Mouse (Mus musculus): Measurements from ENCODE around the gene Sorcs3. TPM values are rescaled to one million over a fixed set of nuclear protein-coding genes. Genes with fewer than 3 reads are reported as not detected.

Sorcs3 gene
- polyA plus RNA-seq, 1 experiment from 2014 or later, result 3.7 TPM

- DNase-seq (ENCODE audit: low spot score, missing footprints) (no peak), ATAC-seq (ENCODE audit: low FRiP score) (no peak)
- WGBS, result 88% methylated on average over 5 of the region's 5 CpGs
- Histone ChIP-seq H3K4me2 (no peak overlapping the region), H3K27me3 (ENCODE audit: control insufficient read depth, insufficient read depth, low read length) (no peaks in the 10 kb centered on the region), H3K9ac (ENCODE audit: low read length) (no peak overlapping the region), H3K4me3 (ENCODE audit: low read depth, low read length) (no peak overlapping the region), H3K36me3 (ENCODE audit: control insufficient read depth, insufficient read depth, low read length) (no peaks in the 10 kb centered on the region), H3K4me1 (ENCODE audit: control insufficient read depth, insufficient read depth, low read length) (no peaks in the 10 kb centered on the region; the same call in 1 of the 2 replicates), H3K27ac (ENCODE audit: low read depth, low read length) (no peak overlapping the region), H3K9me3 (ENCODE audit: control insufficient read depth, low read length) (no peaks in the 10 kb centered on the region)
These were observed 132.3 kb downstream of the Sorcs3 start for GRCm38 (mm10) chr19:48338098-48338497.

GRCm38 (mm10) chr19:48342770-48343169 lies 136.9 kb downstream of the Sorcs3 start:
- no peaks in the 10 kb centered on the region for H3K27me3 ChIP-seq (ENCODE audit: control insufficient read depth, insufficient read depth, low read length)
- H3K36me3 ChIP-seq (ENCODE audit: control insufficient read depth, insufficient read depth, low read length), result no peaks in the 10 kb centered on the region
- H3K4me3 ChIP-seq (ENCODE audit: low read depth, low read length), result no peak overlapping the region
- ATAC-seq (ENCODE audit: low FRiP score) (no peak), DNase-seq (ENCODE audit: low spot score, missing footprints) (no peak)
- no peak overlapping the region for H3K27ac ChIP-seq (ENCODE audit: low read depth, low read length)
- H3K4me2 ChIP-seq, result no peak overlapping the region
- H3K4me1 ChIP-seq (ENCODE audit: control insufficient read depth, insufficient read depth, low read length), result peaks cover 4% of the 10 kb centered on the region; the same call in 1 of the 2 replicates
- no peaks in the 10 kb centered on the region for H3K9me3 ChIP-seq (ENCODE audit: control insufficient read depth, low read length)
- 83% methylated on average over 4 of the region's 4 CpGs for WGBS
- no peak overlapping the region for H3K9ac ChIP-seq (ENCODE audit: low read length)

GRCm38 (mm10) chr19:48343442-48343841 lies 137.6 kb downstream of the Sorcs3 start:
- ATAC-seq (ENCODE audit: low FRiP score), result peak; percentile 44; the same call in 1 of the 2 replicates
- H3K9ac ChIP-seq (ENCODE audit: low read length), result no peak overlapping the region
- no peak for DNase-seq (ENCODE audit: low spot score, missing footprints)
- no peaks in the 10 kb centered on the region for H3K9me3 ChIP-seq (ENCODE audit: control insufficient read depth, low read length)
- H3K27me3 ChIP-seq (ENCODE audit: control insufficient read depth, insufficient read depth, low read length), result no peaks in the 10 kb centered on the region
- no peaks in the 10 kb centered on the region for H3K36me3 ChIP-seq (ENCODE audit: control insufficient read depth, insufficient read depth, low read length)
- H3K4me1 ChIP-seq (ENCODE audit: control insufficient read depth, insufficient read depth, low read length), result peaks cover 4% of the 10 kb centered on the region; the same call in 1 of the 2 replicates
- no peak overlapping the region for H3K4me2 ChIP-seq
- no peak overlapping the region for H3K27ac ChIP-seq (ENCODE audit: low read depth, low read length)
- H3K4me3 ChIP-seq (ENCODE audit: low read depth, low read length), result no peak overlapping the region
- 21% methylated on average over 7 of the region's 7 CpGs for WGBS

GRCm38 (mm10) chr19:48347116-48347515 lies 141.3 kb downstream of the Sorcs3 start:
- DNase-seq (ENCODE audit: low spot score, missing footprints) (no peak), ATAC-seq (ENCODE audit: low FRiP score) (no peak)
- no peaks in the 10 kb centered on the region for H3K9me3 ChIP-seq (ENCODE audit: control insufficient read depth, low read length)
- H3K27me3 ChIP-seq (ENCODE audit: control insufficient read depth, insufficient read depth, low read length), result no peaks in the 10 kb centered on the region
- 87% methylated on average over 5 of the region's 5 CpGs for WGBS
- no peaks in the 10 kb centered on the region for H3K36me3 ChIP-seq (ENCODE audit: control insufficient read depth, insufficient read depth, low read length)
- peaks cover 4% of the 10 kb centered on the region; the same call in 1 of the 2 replicates for H3K4me1 ChIP-seq (ENCODE audit: control insufficient read depth, insufficient read depth, low read length)
- H3K4me3 ChIP-seq (ENCODE audit: low read depth, low read length), result no peak overlapping the region
- H3K27ac ChIP-seq (ENCODE audit: low read depth, low read length), result no peak overlapping the region
- no peak overlapping the region for H3K9ac ChIP-seq (ENCODE audit: low read length)
- H3K4me2 ChIP-seq, result no peak overlapping the region

- H3K27ac ChIP-seq (ENCODE audit: low read depth, low read length), result no peak overlapping the region
- WGBS, result 75% methylated on average over 2 of the region's 2 CpGs
- no peak for DNase-seq (ENCODE audit: low spot score, missing footprints)
These were observed 151.0 kb downstream of the Sorcs3 start for GRCm38 (mm10) chr19:48356806-48357205.

GRCm38 (mm10) chr19:48362167-48362566 lies 156.3 kb downstream of the Sorcs3 start:
- Histone ChIP-seq H3K4me3 (ENCODE audit: low read depth, low read length) (no peak overlapping the region), H3K27me3 (ENCODE audit: control insufficient read depth, insufficient read depth, low read length) (no peaks in the 10 kb centered on the region), H3K9ac (ENCODE audit: low read length) (no peak overlapping the region), H3K27ac (ENCODE audit: low read depth, low read length) (no peak overlapping the region), H3K9me3 (ENCODE audit: control insufficient read depth, low read length) (no peaks in the 10 kb centered on the region), H3K4me2 (no peak overlapping the region), H3K4me1 (ENCODE audit: control insufficient read depth, insufficient read depth, low read length) (no peaks in the 10 kb centered on the region), H3K36me3 (ENCODE audit: control insufficient read depth, insufficient read depth, low read length) (no peaks in the 10 kb centered on the region)
- WGBS, result 78% methylated on average over 2 of the region's 2 CpGs
- ATAC-seq (ENCODE audit: low FRiP score), result no peak
- DNase-seq (ENCODE audit: low spot score, missing footprints), result no peak

More at GRCm38 (mm10) chr19:48356806-48357205, 151.0 kb downstream of the Sorcs3 start:
- no peaks in the 10 kb centered on the region for H3K36me3 ChIP-seq (ENCODE audit: control insufficient read depth, insufficient read depth, low read length)
- H3K4me3 ChIP-seq (ENCODE audit: low read depth, low read length), result no peak overlapping the region
- H3K4me1 ChIP-seq (ENCODE audit: control insufficient read depth, insufficient read depth, low read length), result no peaks in the 10 kb centered on the region
- no peak overlapping the region for H3K9ac ChIP-seq (ENCODE audit: low read length)
- H3K9me3 ChIP-seq (ENCODE audit: control insufficient read depth, low read length), result no peaks in the 10 kb centered on the region
- no peak overlapping the region for H3K4me2 ChIP-seq
- no peak for ATAC-seq (ENCODE audit: low FRiP score)
- H3K27me3 ChIP-seq (ENCODE audit: control insufficient read depth, insufficient read depth, low read length), result no peaks in the 10 kb centered on the region

GRCm38 (mm10) chr19:48368056-48368455 lies 162.2 kb downstream of the Sorcs3 start:
- Histone ChIP-seq H3K9me3 (ENCODE audit: control insufficient read depth, low read length) (no peaks in the 10 kb centered on the region), H3K4me3 (ENCODE audit: low read depth, low read length) (no peak overlapping the region), H3K27me3 (ENCODE audit: control insufficient read depth, insufficient read depth, low read length) (no peaks in the 10 kb centered on the region), H3K4me2 (no peak overlapping the region), H3K27ac (ENCODE audit: low read depth, low read length) (no peak overlapping the region), H3K36me3 (ENCODE audit: control insufficient read depth, insufficient read depth, low read length) (no peaks in the 10 kb centered on the region), H3K4me1 (ENCODE audit: control insufficient read depth, insufficient read depth, low read length) (no peaks in the 10 kb centered on the region), H3K9ac (ENCODE audit: low read length) (no peak overlapping the region)
- 57% methylated on average over 10 of the region's 10 CpGs for WGBS
- DNase-seq (ENCODE audit: low spot score, missing footprints), result no peak
- ATAC-seq (ENCODE audit: low FRiP score), result no peak

- DNase-seq (ENCODE audit: low spot score, missing footprints), result no peak
- no peaks in the 10 kb centered on the region for H3K27me3 ChIP-seq (ENCODE audit: control insufficient read depth, insufficient read depth, low read length)
- WGBS, result 89% methylated on average over 9 of the region's 9 CpGs
These were observed 166.0 kb downstream of the Sorcs3 start for GRCm38 (mm10) chr19:48371787-48372186.

GRCm38 (mm10) chr19:48378006-48378540 lies 172.2 kb downstream of the Sorcs3 start:
- WGBS, result 81% methylated on average over 11 of the region's 11 CpGs
- Histone ChIP-seq H3K9ac (ENCODE audit: low read length) (no peak overlapping the region), H3K27me3 (ENCODE audit: control insufficient read depth, insufficient read depth, low read length) (no peaks in the 10 kb centered on the region), H3K27ac (ENCODE audit: low read depth, low read length) (no peak overlapping the region), H3K4me1 (ENCODE audit: control insufficient read depth, insufficient read depth, low read length) (no peaks in the 10 kb centered on the region), H3K36me3 (ENCODE audit: control insufficient read depth, insufficient read depth, low read length) (no peaks in the 10 kb centered on the region), H3K4me3 (ENCODE audit: low read depth, low read length) (no peak overlapping the region), H3K9me3 (ENCODE audit: control insufficient read depth, low read length) (no peaks in the 10 kb centered on the region), H3K4me2 (no peak overlapping the region)
- DNase-seq (ENCODE audit: low spot score, missing footprints) (no peak), ATAC-seq (ENCODE audit: low FRiP score) (no peak)

More at GRCm38 (mm10) chr19:48371787-48372186, 166.0 kb downstream of the Sorcs3 start:
- Histone ChIP-seq H3K4me1 (ENCODE audit: control insufficient read depth, insufficient read depth, low read length) (no peaks in the 10 kb centered on the region), H3K27ac (ENCODE audit: low read depth, low read length) (no peak overlapping the region), H3K4me3 (ENCODE audit: low read depth, low read length) (no peak overlapping the region), H3K9me3 (ENCODE audit: control insufficient read depth, low read length) (no peaks in the 10 kb centered on the region), H3K4me2 (no peak overlapping the region), H3K9ac (ENCODE audit: low read length) (no peak overlapping the region), H3K36me3 (ENCODE audit: control insufficient read depth, insufficient read depth, low read length) (no peaks in the 10 kb centered on the region)
- no peak for ATAC-seq (ENCODE audit: low FRiP score)
